Mouse (Mus musculus) cerebellum, adult 9-10 months (tissue): Measurements from ENCODE around the gene Wbp1.

Experiments
- DNase-seq: peaks from one replicate; pipeline ENCODE4 v3.0.0; 2022

The Wbp1 gene

DNA sequence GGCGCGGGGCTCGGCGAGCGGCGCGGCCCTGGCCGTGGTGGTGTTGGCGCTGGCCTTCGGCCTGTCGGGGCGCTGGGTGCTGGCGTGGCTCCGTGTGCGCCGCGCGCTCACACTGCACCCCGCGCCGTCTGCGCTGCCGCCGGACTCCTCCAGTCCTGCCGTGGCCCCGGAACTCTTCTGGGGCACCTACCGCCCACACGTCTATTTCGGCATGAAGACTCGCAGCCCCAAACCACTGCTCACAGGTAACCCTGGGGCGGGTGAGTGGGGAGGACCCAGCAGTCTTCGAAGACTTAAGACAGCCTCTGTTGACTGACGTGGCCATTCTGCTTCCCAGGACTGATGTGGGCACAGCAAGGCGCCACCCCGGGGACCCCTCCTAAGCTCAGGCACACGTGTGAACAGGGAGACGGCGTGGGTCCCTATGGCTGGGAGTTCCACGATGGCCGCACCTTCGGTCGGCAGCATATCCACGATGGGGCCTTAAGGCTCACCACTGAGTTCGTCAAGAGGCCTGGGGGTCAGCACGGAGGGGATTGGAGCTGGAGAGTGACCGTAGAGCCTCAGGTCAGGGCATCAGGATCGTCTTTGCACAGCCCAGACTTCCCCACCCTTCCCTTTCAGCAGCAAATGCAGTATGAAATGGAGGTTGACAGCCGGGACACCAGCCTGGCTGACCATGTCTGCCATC is 5.5 kb downstream of the Wbp1 start:
- peak; percentile 54 for DNase-seq

GRCm38 (mm10) chr6:83115011-83115671 is 6.2 kb downstream of the Wbp1 start, which contains the start of gene Mogs:
Gene Mogs, plus strand, starts transcription at chr6:83115496.
- DNase-seq, result peak; percentile 89

DNA sequence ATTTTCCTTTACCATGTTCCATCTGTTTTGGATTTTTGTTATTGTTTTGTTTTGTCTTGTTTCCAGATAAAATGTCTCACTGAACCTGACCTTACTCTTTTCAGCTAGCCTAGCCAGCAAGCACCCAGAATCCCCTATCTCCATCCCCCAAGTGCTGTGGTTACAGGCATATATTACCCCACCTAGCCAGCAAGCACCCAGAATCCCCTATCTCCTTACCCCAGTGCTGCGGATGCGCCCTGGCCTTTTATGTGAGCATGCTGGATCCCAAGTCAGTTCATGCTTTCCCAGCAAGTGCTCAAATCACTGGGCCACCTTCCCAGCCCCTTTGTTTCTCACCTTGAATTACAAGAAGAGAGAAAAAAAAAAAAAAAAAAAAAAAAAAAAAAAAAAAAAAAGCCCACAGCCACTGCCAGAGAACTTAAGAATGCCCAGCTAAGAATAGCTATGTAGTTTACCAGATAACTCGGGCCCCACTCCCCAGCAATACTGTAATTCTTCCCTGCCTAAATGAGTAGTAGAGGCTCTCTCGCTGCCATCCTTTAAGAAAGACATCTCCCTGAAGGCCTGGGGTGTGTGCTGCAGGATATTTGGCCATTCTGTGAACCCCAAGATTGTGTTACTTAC is 9.7 kb downstream of the Wbp1 start:
- peak; percentile 17 for DNase-seq

GRCm38 (mm10) chr6:83108762-83109668 is 12.3 kb downstream of the Wbp1 start, which contains the start of gene Mrpl53:
Gene Mrpl53, plus strand, starts transcription at chr6:83109040.
- peak; percentile 86 for DNase-seq

GRCm38 (mm10) chr6:83107566-83108400 is 13.6 kb downstream of the Wbp1 start:
- DNase-seq, result peak; percentile 76

DNA sequence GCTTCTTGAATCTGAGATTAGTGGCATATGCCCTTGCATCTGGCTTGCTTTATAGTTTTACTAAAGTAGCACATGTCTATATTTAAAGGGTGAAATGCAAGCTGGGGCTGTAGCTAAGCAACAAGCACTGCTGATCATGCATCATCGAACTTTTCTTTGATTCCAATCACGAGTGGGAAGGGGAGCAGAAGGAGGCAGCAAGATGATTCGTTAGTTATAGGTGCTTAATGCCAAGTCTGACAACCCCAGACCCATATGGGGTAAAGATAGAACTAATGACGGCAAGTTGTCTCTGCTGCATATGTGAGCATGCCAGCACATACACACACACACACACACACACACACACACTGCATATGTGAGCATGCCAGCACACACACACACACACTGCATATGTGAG is 17.2 kb downstream of the Wbp1 start:
- peak; percentile 12 for DNase-seq

DNA sequence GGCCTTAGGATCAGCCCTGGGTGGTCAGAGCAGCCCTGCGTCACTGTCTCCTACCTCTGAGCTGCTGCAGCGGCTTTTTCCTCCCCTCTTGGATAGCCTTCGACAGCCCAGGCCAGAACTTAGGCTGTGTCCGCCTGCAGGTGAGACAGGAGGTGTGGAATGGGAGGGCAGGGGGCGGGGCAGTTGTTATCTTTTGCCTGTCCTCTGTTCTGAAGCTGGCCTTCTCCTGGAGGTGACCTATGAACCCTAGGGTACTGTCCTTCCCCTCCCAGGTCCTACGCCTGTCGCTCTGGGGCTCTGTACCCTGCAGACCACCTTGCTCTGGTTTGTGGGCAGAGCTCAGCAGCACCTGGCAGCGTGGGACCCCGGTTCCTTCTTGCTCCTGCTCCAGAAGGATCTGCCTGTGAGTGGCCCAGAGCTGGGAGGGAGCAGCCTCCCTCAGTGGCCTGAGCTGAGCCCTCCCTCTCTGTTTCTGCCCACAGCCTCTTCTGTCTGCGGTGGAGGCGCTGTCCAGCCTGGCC is 18.2 kb downstream of the Wbp1 start:
- peak; percentile 37 for DNase-seq

- DNase-seq, result peak; percentile 57
Measured at GRCm38 (mm10) chr6:83101688-83102556, 19.4 kb downstream of the Wbp1 start.

GRCm38 (mm10) chr6:83101316-83101687 is 20.1 kb downstream of the Wbp1 start, which contains the start of the genes Ccdc142 and Gm42688:
Gene Ccdc142, plus strand, starts transcription at chr6:83101601.
Gene Gm42688, plus strand, starts transcription at chr6:83101617.
- DNase-seq, result peak; percentile 94

- no peak for DNase-seq
Measured at GRCm38 (mm10) chr6:83098411-83098810, 22.9 kb downstream of the Wbp1 start.

GRCm38 (mm10) chr6:83095968-83096367 is 25.4 kb downstream of the Wbp1 start:
- DNase-seq, result no peak

DNA sequence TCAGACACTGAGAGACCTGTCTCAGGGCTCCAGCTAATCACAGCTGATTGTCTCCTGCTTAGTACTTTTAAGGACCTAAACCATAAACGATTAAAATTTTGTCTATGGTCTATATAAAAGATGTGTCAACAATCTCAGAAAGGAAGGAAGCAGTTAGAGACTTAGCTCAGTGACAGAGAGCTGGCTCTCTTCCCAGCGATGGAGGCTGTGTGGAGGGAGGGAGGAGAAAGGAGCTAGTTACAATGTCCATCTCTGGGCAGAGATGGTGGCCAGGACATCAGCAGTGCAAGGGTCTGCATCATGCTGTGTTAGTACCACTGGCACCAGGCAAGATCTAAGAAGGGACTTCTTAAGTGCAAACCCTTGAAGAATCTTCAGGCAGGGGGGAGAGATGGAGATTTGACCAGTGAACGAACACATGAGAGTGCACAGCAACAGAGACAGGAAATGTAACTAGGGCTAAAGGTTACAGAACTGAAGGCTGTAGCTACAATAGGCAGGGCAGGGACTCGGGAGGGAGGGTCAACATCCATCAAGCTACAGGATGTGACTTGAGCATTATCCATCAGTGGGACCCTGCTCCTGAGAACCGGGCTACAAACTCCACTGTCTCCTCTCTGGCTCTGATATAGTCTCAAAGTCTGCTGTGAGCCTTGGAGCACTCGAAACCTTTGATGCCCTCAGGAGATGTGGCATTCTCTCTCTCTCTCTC is 28.8 kb downstream of the Wbp1 start:
- DNase-seq, result no peak

GRCm38 (mm10) chr6:83087926-83088260 is 33.5 kb downstream of the Wbp1 start:
- DNase-seq, result no peak

GRCm38 (mm10) chr6:83087205-83087925 is 34.0 kb downstream of the Wbp1 start:
- DNase-seq, result no peak

- DNase-seq, result no peak
Measured at GRCm38 (mm10) chr6:83086121-83087035, 35.0 kb downstream of the Wbp1 start, which contains the start of gene Lbx2. Gene Lbx2, plus strand, starts transcription at chr6:83086367.

- DNase-seq, result no peak
Measured at GRCm38 (mm10) chr6:83084477-83084876, 36.9 kb downstream of the Wbp1 start.

DNA sequence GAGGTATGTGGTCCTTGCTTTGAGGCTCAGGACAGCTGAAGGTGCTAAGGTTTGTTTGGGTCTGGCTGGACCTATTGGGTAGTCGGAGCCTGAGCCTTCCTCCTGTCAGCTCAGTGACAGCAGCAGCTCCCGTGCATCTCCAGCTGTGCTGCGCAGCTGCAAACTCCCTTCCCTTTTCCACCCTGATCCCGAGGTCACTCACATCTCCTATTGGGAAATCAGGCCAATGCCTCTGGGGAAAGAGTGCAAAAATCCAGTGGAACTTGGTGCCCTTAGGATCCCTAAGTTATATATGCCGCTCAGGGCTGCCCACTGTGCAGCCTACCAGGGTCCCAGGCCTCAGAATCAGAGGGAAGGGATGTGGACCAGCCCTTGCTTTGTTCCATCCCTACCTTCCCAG is 37.9 kb downstream of the Wbp1 start:
- DNase-seq, result no peak

GRCm38 (mm10) chr6:83080210-83080609 is 41.1 kb downstream of the Wbp1 start:
- no peak for DNase-seq
